Mouse (Mus musculus) lung, postnatal 0 days (tissue): ENCODE measurements around the gene Lifr.

Experiments
- CTCF ChIP-seq: IDR thresholded peaks from 2 replicates; pipeline ENCODE4 v1.5.1; 2016; ENCODE audit warnings: antibody characterized with exemption, mild to moderate bottlenecking
- EP300 ChIP-seq: IDR thresholded peaks from 2 replicates; pipeline ENCODE4 v1.6.1; 2016; ENCODE audit warnings: antibody characterized with exemption, mild to moderate bottlenecking, control low read depth

DNA sequence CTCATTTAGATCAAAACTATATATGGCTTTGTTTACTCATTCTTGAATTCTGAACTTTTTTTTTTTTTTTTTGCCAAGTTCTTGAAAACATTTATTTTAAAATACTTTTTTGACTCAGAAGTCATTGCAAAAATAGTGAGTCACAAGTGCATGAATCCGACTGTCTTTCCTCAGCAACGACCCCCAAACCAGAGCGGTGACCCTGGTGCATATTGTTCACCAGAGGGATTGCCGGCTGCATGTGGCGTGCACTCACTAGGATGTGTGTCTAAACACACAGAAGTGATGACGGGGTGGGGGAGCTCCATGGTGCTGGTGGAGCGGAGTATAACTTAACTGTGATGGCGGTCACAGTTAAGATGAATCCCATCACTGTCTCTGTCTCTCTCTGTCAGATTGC lies 83.4 kb downstream of the Lifr start:
- no peak for TF ChIP-seq CTCF
- no peak for TF ChIP-seq EP300
